Mouse (Mus musculus): ENCODE data around the gene Uvrag. TPM values are rescaled to one million over a fixed set of nuclear protein-coding genes. Genes with fewer than 3 reads are reported as not detected.

Gene Uvrag
- polyA plus RNA-seq, 2 experiments = 9.8 to 16.2 TPM

DNA sequence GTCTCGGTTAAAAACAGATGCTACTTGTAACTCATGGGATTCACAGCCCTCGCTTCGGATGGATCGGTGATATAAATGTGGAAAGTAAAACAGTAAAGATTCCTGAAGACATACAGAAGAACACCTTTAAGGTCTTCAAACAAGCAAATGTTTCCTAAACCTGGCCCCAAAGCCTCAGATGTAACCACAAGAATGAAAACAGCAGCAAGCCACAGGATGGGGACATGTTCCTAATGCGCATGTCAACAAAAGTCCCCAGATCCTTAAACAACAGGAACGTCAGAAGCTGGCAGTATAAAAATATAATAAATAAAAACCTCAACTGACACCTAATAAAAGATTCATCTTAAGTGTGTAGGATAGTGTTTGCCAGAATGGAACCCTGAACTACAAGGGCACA is 137.7 kb downstream of the Uvrag start:
- no peak overlapping the region for H3K4me2 ChIP-seq (replicated peaks; ENCODE audit: low read depth, low read length, severe bottlenecking)
- no peak overlapping the region for H3K27ac ChIP-seq (replicated peaks; ENCODE audit: low read depth, low read length)
- no peaks in the 10 kb centered on the region; the same call in 1 of the 2 replicates for H3K36me3 ChIP-seq (ENCODE audit: control insufficient read depth, insufficient read depth, low read length)
- H3K27me3 ChIP-seq (ENCODE audit: control insufficient read depth, insufficient read depth, low read length) = no peaks in the 10 kb centered on the region
- no peaks in the 10 kb centered on the region for H3K9me3 ChIP-seq (ENCODE audit: control insufficient read depth, low read length)
- ATAC-seq (ENCODE audit: low FRiP score, low read depth) = no peak
- H3K9ac ChIP-seq (ENCODE audit: low read depth, low read length, severe bottlenecking) = no peak overlapping the region; the same call in 1 of the 2 replicates
- DNase-seq (ENCODE audit: low spot score) = no peak
- no peak overlapping the region for H3K4me3 ChIP-seq (replicated peaks; ENCODE audit: low read length)
- no peak for TF ChIP-seq POLR2A (IDR thresholded peaks at IDR 0.05; ENCODE audit: borderline replicate concordance, extremely low read depth, insufficient read depth, insufficient read length)
- WGBS = 73% methylated on average over 6 of the region's 6 CpGs
- H3K4me1 ChIP-seq (ENCODE audit: control insufficient read depth, insufficient read depth, low read length) = no peaks in the 10 kb centered on the region

DNA sequence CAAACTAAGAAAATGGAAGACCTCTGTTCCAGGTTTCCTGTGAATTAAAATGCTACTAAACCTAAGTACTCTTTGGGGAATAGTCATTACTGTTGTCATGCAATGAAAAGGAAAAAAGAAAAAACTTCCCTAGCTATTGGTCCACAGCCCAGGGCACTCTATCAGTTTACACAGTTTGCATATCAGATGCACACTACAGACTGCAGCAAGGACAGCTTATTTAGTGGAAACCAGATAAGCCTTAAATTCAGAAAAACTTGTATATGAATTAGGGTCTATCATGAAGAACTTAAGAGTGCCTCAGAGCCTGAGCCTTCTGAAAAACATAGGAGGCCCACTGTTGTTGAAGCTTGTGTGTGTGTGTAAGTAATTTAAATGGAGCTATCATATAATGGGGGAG is 142.2 kb downstream of the Uvrag start:
- Histone ChIP-seq H3K27ac (replicated peaks; ENCODE audit: low read depth, low read length) (no peak overlapping the region), H3K4me1 (ENCODE audit: control insufficient read depth, insufficient read depth, low read length) (peaks cover 8% of the 10 kb centered on the region), H3K27me3 (ENCODE audit: control insufficient read depth, insufficient read depth, low read length) (no peaks in the 10 kb centered on the region), H3K4me3 (replicated peaks; ENCODE audit: low read length) (no peak overlapping the region), H3K4me2 (replicated peaks; ENCODE audit: low read depth, low read length, severe bottlenecking) (no peak overlapping the region), H3K9ac (ENCODE audit: low read depth, low read length, severe bottlenecking) (no peak overlapping the region), H3K9me3 (ENCODE audit: control insufficient read depth, low read length) (no peaks in the 10 kb centered on the region), H3K36me3 (ENCODE audit: control insufficient read depth, insufficient read depth, low read length) (no peaks in the 10 kb centered on the region; the same call in 1 of the 2 replicates)
- DNase-seq (ENCODE audit: low spot score) (no peak), ATAC-seq (ENCODE audit: low FRiP score, low read depth) (no peak)
- no peak for TF ChIP-seq POLR2A (IDR thresholded peaks at IDR 0.05; ENCODE audit: borderline replicate concordance, extremely low read depth, insufficient read depth, insufficient read length)

DNA sequence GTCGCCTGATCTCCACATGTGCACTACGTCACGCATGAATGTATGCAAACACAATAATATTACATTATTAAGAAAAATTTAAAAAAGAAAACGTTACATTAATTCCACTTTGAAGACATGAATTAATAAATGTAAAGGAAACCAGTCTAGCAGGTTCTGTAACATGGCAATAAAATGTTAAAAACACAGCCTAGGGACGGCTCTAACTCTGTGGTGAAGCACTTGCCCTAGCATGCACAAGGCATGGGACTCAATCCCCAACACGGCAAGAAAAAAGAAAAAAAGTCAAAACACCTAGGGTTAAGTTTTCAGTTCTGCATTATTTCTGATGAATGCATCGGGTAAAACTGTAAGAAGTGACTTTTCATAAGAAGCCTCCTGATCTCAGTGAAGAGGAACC is 143.2 kb downstream of the Uvrag start:
- ATAC-seq (ENCODE audit: low FRiP score, low read depth) = no peak
- H3K27ac ChIP-seq (replicated peaks; ENCODE audit: low read depth, low read length) = 0 out of 2 replicates have a peak overlapping the region, but pooled peaks have one; percentile 33
- H3K9me3 ChIP-seq (ENCODE audit: control insufficient read depth, low read length) = no peaks in the 10 kb centered on the region
- no peak overlapping the region for H3K4me3 ChIP-seq (replicated peaks; ENCODE audit: low read length)
- DNase-seq (ENCODE audit: low spot score) = peak; percentile 25
- H3K36me3 ChIP-seq (ENCODE audit: control insufficient read depth, insufficient read depth, low read length) = no peaks in the 10 kb centered on the region; the same call in 1 of the 2 replicates
- no peak overlapping the region for H3K9ac ChIP-seq (ENCODE audit: low read depth, low read length, severe bottlenecking)
- no peak for TF ChIP-seq POLR2A (IDR thresholded peaks at IDR 0.05; ENCODE audit: borderline replicate concordance, extremely low read depth, insufficient read depth, insufficient read length)
- 63% methylated on average over 7 of the region's 7 CpGs for WGBS
- H3K4me1 ChIP-seq (ENCODE audit: control insufficient read depth, insufficient read depth, low read length) = peaks cover 9% of the 10 kb centered on the region
- H3K4me2 ChIP-seq (replicated peaks; ENCODE audit: low read depth, low read length, severe bottlenecking) = no peak overlapping the region
- no peaks in the 10 kb centered on the region for H3K27me3 ChIP-seq (ENCODE audit: control insufficient read depth, insufficient read depth, low read length)

DNA sequence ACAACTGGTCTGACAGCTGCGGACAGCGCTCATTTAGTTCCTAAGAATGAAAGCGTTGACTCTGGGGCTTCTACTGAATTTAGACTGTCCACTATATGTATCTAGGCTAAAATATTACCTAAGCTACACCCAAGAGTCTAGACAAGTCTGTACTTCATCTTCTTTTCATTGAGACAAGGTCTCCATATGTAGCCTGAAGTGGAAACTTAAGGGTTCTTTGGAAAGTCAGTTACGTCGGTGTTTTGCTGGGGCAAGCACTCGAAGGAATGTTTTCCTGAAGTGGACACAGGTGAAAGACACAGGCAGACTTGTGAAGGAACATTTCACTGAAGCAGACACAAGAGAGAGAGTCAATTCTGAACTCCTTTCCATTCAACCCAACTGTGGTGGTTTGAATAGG is 144.2 kb downstream of the Uvrag start:
- H3K9ac ChIP-seq (ENCODE audit: low read depth, low read length, severe bottlenecking) = no peak overlapping the region
- no peaks in the 10 kb centered on the region; the same call in 1 of the 2 replicates for H3K36me3 ChIP-seq (ENCODE audit: control insufficient read depth, insufficient read depth, low read length)
- DNase-seq (ENCODE audit: low spot score) = no peak
- no peak for ATAC-seq (ENCODE audit: low FRiP score, low read depth)
- peaks cover 17% of the 10 kb centered on the region for H3K4me1 ChIP-seq (ENCODE audit: control insufficient read depth, insufficient read depth, low read length)
- no peaks in the 10 kb centered on the region for H3K27me3 ChIP-seq (ENCODE audit: control insufficient read depth, insufficient read depth, low read length)
- no peak for TF ChIP-seq POLR2A (IDR thresholded peaks at IDR 0.05; ENCODE audit: borderline replicate concordance, extremely low read depth, insufficient read depth, insufficient read length)
- WGBS = 86% methylated on average over 6 of the region's 6 CpGs
- H3K27ac ChIP-seq (replicated peaks; ENCODE audit: low read depth, low read length) = no peak overlapping the region
- H3K4me3 ChIP-seq (replicated peaks; ENCODE audit: low read length) = no peak overlapping the region
- no peak overlapping the region for H3K4me2 ChIP-seq (replicated peaks; ENCODE audit: low read depth, low read length, severe bottlenecking)
- H3K9me3 ChIP-seq (ENCODE audit: control insufficient read depth, low read length) = no peaks in the 10 kb centered on the region

DNA sequence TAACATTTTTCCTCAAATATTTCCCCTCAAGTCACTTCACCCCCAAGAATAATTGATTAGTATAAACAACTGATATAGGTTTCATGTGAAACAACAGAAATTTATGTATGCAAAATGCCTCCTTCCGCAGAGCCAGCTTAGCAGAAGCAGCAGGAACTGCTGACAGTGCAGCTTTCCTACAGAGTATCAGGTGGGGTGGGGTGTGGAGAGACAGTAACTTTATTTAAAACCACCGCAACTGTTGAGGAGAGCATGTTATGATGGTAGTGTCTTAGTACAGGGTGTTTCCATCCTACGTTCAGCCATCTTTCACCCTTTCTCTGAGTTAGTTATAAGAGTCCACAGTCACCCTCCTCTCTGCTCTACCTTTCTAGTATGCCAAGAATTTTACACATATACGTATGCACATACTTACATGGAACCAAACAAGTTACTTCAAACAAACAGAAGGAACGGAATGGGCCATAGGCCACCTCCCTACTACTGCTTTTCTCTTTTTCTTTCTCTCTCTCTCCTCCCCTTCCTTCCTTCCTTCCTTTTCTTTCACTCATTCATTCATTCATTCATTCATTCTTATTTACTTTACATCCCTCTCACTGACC is 145.7 kb downstream of the Uvrag start:
- no peak for DNase-seq (ENCODE audit: low spot score)
- H3K36me3 ChIP-seq (ENCODE audit: control insufficient read depth, insufficient read depth, low read length) = no peaks in the 10 kb centered on the region; the same call in 1 of the 2 replicates
- H3K27ac ChIP-seq (replicated peaks; ENCODE audit: low read depth, low read length) = no peak overlapping the region
- ATAC-seq (ENCODE audit: low FRiP score, low read depth) = no peak
- WGBS = 76% methylated on average over 5 of the region's 5 CpGs
- no peaks in the 10 kb centered on the region for H3K9me3 ChIP-seq (ENCODE audit: control insufficient read depth, low read length)
- H3K27me3 ChIP-seq (ENCODE audit: control insufficient read depth, insufficient read depth, low read length) = no peaks in the 10 kb centered on the region
- H3K4me1 ChIP-seq (ENCODE audit: control insufficient read depth, insufficient read depth, low read length) = peaks cover 22% of the 10 kb centered on the region
- H3K9ac ChIP-seq (ENCODE audit: low read depth, low read length, severe bottlenecking) = no peak overlapping the region
- no peak for TF ChIP-seq POLR2A (IDR thresholded peaks at IDR 0.05; ENCODE audit: borderline replicate concordance, extremely low read depth, insufficient read depth, insufficient read length)
- no peak overlapping the region for H3K4me2 ChIP-seq (replicated peaks; ENCODE audit: low read depth, low read length, severe bottlenecking)
- H3K4me3 ChIP-seq (replicated peaks; ENCODE audit: low read length) = no peak overlapping the region
